Mouse (Mus musculus) mouse embryonic stem cell (cell line): ENCODE results near the gene Gcnt2.

Experiments
- in situ Hi-C, 2 experiments: fragments of 300-500 bp; cut with MboI; formaldehyde crosslinking; loops; 1 replicate in 1 of 2; 3 replicates in 1 of 2; pipeline ENCODE4 v1.14.3; 2019 to 2020; ENCODE audit warnings: low sequenced_read_pairs in 2 of 2, low pct_unique_long_range_greater_than_20kb in 1 of 2, mixed read lengths in 1 of 2; ENCODE audit not compliant: unreplicated experiment in 1 of 2

Gene Gcnt2

GRCm38 (mm10) chr13:40898698-40899097 is 39.1 kb downstream of the Gcnt2 start:
- in situ Hi-C loops, result no loop called here

DNA sequence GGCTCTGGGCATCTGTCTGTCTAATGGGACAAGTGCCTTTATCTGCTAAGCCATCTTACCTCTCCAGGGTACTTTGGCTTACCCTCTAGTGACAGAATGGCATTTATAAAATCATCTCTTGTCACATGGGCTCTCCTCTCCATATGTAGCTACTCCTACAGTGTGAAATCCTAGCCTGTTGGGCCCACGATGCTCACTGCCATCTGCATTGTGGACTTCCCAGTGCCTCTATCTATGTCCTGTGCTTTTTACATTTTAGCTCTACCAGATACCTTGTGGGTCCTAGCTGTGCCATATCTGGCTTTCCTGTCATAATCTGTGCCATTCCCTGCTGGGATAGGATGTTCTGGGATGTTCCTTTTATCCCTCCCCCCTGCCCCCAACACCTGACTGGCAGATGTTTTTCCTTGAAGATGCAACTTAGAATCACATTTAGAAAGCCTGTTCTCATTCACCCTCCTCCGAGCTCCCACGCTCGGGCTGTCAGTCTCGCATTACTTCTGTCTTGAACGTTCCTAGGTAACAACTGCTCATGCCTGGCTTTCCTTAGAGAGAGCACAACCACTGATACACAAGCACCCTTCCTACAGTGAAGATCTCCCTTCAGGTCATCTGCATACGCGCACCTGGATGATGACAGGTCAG is 39.9 kb downstream of the Gcnt2 start:
- in situ Hi-C loops, result no loop called here

GRCm38 (mm10) chr13:40899994-40900970 is 40.7 kb downstream of the Gcnt2 start:
- in situ Hi-C loops, result no loop called here

- in situ Hi-C loops, result no loop called here
Measured at GRCm38 (mm10) chr13:40901263-40901662, 41.7 kb downstream of the Gcnt2 start.

DNA sequence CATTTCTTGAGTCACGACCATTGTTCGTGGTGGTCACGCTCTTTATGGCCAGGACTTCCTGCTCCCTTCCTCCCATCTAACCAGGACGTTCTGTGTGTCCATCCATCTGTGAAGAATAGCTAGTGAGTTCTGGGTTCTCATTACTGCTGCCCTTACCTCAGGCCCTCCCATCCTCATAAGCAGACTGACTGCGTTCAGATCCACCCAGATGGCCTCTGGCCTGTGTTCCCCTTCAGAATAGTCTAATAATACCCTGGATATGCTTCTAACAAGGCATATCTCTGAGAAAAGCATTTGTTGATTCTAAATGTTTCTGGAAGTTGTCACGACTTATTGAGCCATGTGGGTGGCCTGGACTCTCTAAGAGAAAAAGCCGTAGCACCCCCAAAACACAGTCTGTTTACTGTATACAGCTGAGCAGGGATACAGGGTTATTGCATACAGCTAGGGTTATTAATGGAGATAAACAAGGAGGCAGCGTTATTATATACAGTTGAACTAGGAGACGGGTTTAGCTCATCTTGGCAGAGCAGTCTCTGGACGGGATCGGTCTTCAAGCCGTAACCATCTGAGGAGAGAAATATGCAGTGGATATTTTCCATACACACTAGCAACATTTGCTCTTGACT is 42.4 kb downstream of the Gcnt2 start:
- in situ Hi-C loops, result no loop called here

GRCm38 (mm10) chr13:40904080-40904479 is 44.5 kb downstream of the Gcnt2 start:
- in situ Hi-C loops, result no loop called here

- in situ Hi-C loops, result no loop called here
Measured at GRCm38 (mm10) chr13:40906528-40906927, 47.0 kb downstream of the Gcnt2 start.

DNA sequence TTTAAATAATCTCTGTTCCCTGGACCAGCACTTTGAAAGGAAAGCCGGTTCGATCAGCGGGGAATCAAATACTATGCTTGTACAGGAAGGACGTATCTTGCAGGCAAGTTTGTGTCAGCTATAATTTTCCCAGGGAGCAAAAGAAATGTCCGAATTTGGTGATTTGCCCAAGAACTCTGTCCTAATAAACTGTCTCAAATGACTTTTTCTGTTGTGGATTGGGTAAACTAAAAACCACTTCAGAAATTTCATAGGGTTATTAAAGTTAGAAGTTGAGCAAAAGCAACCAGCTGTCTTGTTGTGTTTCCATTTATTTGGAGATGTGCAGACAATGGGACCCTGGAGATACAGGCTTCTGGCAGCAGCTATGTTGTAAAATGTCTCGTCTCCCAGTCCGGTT is 47.7 kb downstream of the Gcnt2 start:
- in situ Hi-C loops, result no loop called here

GRCm38 (mm10) chr13:40908044-40908443 is 48.5 kb downstream of the Gcnt2 start:
- in situ Hi-C loops, result no loop called here

GRCm38 (mm10) chr13:40909060-40909459 is 49.5 kb downstream of the Gcnt2 start:
- in situ Hi-C loops, result no loop called here

DNA sequence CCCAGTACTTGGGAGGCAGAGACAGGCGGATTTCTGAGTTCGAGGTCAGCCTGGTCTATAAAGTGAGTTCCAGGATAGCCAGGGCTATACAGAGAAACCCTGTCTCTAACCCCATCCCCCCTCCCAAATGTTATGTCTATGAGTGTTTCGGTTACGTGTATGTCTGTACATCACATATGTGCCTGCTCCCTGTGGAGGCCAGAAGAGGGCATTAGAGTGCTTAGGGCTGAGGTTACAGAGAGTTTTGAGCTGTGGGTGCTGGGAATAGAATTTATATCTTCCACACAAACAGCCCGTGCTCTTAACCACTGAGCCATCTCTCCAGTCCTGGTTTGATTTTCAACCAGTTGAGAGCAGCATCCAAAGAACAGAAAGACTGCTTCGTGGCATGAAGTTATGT is 50.5 kb downstream of the Gcnt2 start:
- in situ Hi-C loops, result no loop called here

DNA sequence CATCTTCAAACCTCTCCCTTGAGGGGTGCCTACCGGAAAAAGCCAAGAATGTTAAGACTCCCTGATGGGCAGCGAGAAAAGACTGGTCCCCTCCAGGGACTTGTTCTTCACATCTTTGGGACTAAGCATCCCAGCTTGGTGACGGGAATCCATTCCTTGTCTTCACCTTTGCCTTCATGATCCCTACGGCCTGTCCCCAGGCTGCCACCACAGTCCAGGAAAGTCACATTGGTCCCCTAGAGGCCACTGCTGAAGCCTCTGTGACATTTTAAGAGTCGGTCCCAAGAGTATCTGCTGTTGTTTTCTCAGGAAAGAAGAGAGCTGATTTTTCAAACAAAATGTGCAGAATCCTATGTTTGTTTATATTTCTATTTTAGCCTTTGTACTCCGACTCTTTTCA is 52.4 kb downstream of the Gcnt2 start:
- in situ Hi-C loops, result no loop called here

GRCm38 (mm10) chr13:40913395-40914018 is 54.0 kb downstream of the Gcnt2 start:
- in situ Hi-C loops, result no loop called here

- in situ Hi-C loops, result no loop called here
Measured at GRCm38 (mm10) chr13:40914053-40914585, 54.6 kb downstream of the Gcnt2 start.

- in situ Hi-C loops, result no loop called here
Measured at GRCm38 (mm10) chr13:40916321-40917160, 57.0 kb downstream of the Gcnt2 start.

DNA sequence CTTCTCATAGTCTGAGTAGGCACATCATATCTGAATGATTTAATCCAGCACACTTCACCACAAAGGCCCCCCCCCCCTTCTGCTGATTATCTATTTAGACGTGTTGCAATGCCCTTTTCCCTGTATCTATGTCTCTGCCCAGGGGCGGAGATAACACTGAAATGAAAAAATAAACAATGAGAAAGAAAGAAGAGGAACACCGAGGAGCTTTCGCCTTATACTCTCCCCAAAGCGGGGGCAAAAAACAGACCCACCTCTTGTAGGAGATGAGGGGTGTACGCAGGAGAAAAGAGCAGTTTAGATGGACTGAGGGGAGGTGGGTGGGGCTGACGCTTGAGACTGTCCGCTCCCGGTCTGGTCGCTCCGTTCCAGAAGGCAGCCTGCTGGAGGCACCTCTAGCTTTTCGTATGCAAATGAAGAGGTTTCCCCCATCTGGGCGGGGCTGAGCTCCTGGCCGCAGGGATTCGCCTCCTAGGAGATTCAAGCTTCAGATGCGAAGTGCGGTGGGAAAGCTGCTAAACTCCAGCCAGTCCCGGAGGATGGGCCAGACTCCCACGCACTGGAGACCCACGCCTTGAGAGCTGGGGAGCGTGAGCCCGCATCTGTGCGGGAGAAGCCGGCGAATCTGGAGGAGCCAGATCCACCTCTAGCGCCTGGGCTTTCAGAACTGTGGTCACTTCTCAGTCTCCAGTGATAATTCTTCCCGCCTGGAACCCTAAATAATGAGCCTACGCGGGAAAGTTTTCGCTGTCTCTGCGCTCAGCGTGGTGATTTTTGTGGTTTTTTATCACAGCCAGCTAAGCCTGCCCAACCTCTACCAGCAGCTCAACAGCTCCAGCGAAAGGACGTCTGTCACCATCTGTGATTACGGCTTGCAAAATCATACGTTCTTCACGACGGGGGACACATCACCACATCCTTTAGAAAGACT is 57.9 kb downstream of the Gcnt2 start:
- in situ Hi-C loops, result no loop called here
